Mouse (Mus musculus): ENCODE data around the gene Usf1. TPM values are rescaled to one million over a fixed set of nuclear protein-coding genes. Genes with fewer than 3 reads are reported as not detected.

Gene Usf1
- polyA plus RNA-seq, 1 experiment: not detected

- no peaks in the 10 kb centered on the region for H3K4me1 ChIP-seq (ENCODE audit: control insufficient read depth, insufficient read depth, low read length)
- no peak overlapping the region for H3K27ac ChIP-seq (ENCODE audit: insufficient read depth, low read depth, low read length)
- TF ChIP-seq POLR2A (IDR thresholded peaks at IDR 0.05; ENCODE audit: insufficient read depth, low read depth, low read length) (no peak), CTCF (IDR thresholded peaks at IDR 0.05; ENCODE audit: insufficient read depth, low read depth, low read length) (no peak)
- H3K4me3 ChIP-seq (ENCODE audit: insufficient read depth, low read depth, low read length): no peak overlapping the region
- 69% methylated on average over 5 of the region's 5 CpGs for WGBS
These were observed 13.5 kb downstream of the Usf1 start for GRCm38 (mm10) chr1:171424638-171425037.

GRCm38 (mm10) chr1:171425126-171425525 lies 14.0 kb downstream of the Usf1 start:
- H3K4me3 ChIP-seq (ENCODE audit: insufficient read depth, low read depth, low read length): no peak overlapping the region
- 81% methylated on average over 4 of the region's 4 CpGs for WGBS
- no peak for TF ChIP-seq CTCF (IDR thresholded peaks at IDR 0.05; ENCODE audit: insufficient read depth, low read depth, low read length)
- no peak for TF ChIP-seq POLR2A (IDR thresholded peaks at IDR 0.05; ENCODE audit: insufficient read depth, low read depth, low read length)
- no peaks in the 10 kb centered on the region for H3K4me1 ChIP-seq (ENCODE audit: control insufficient read depth, insufficient read depth, low read length)
- H3K27ac ChIP-seq (ENCODE audit: insufficient read depth, low read depth, low read length): no peak overlapping the region

GRCm38 (mm10) chr1:171432158-171432557 lies 21.0 kb downstream of the Usf1 start:
- 79% methylated on average over 5 of the region's 5 CpGs for WGBS
- Histone ChIP-seq H3K27ac (ENCODE audit: insufficient read depth, low read depth, low read length) (no peak overlapping the region), H3K4me3 (ENCODE audit: insufficient read depth, low read depth, low read length) (no peak overlapping the region), H3K4me1 (ENCODE audit: control insufficient read depth, insufficient read depth, low read length) (peaks cover under 1% of the 10 kb centered on the region)
- TF ChIP-seq POLR2A (IDR thresholded peaks at IDR 0.05; ENCODE audit: insufficient read depth, low read depth, low read length) (no peak), CTCF (IDR thresholded peaks at IDR 0.05; ENCODE audit: insufficient read depth, low read depth, low read length) (no peak)

GRCm38 (mm10) chr1:171435288-171435814 lies 24.2 kb downstream of the Usf1 start:
- Histone ChIP-seq H3K4me1 (ENCODE audit: control insufficient read depth, insufficient read depth, low read length) (peaks cover 7% of the 10 kb centered on the region), H3K27ac (ENCODE audit: insufficient read depth, low read depth, low read length) (no peak overlapping the region), H3K4me3 (ENCODE audit: insufficient read depth, low read depth, low read length) (no peak overlapping the region)
- no peak for TF ChIP-seq POLR2A (IDR thresholded peaks at IDR 0.05; ENCODE audit: insufficient read depth, low read depth, low read length)
- no peak for TF ChIP-seq CTCF (IDR thresholded peaks at IDR 0.05; ENCODE audit: insufficient read depth, low read depth, low read length)
- 77% methylated on average over 7 of the region's 7 CpGs for WGBS

- H3K4me3 ChIP-seq (ENCODE audit: insufficient read depth, low read depth, low read length): no peak overlapping the region
- peaks cover 9% of the 10 kb centered on the region for H3K4me1 ChIP-seq (ENCODE audit: control insufficient read depth, insufficient read depth, low read length)
- no peak overlapping the region for H3K27ac ChIP-seq (ENCODE audit: insufficient read depth, low read depth, low read length)
- 87% methylated on average over 1 of the region's 1 CpGs for WGBS
- TF ChIP-seq CTCF (IDR thresholded peaks at IDR 0.05; ENCODE audit: insufficient read depth, low read depth, low read length) (no peak), POLR2A (IDR thresholded peaks at IDR 0.05; ENCODE audit: insufficient read depth, low read depth, low read length) (no peak)
These were observed 24.9 kb downstream of the Usf1 start for GRCm38 (mm10) chr1:171435974-171436373.

GRCm38 (mm10) chr1:171437264-171438013 lies 26.3 kb downstream of the Usf1 start, which contains the start of gene F11r:
Gene F11r (plus strand): TSS chr1:171437535.
- WGBS: 2% methylated on average over 46 of the region's 46 CpGs
- H3K4me3 ChIP-seq (ENCODE audit: insufficient read depth, low read depth, low read length): peak within 1 kb of the TSS; percentile 30
- TF ChIP-seq POLR2A (IDR thresholded peaks at IDR 0.05; ENCODE audit: insufficient read depth, low read depth, low read length) (no peak), CTCF (IDR thresholded peaks at IDR 0.05; ENCODE audit: insufficient read depth, low read depth, low read length) (no peak)
- H3K27ac ChIP-seq (ENCODE audit: insufficient read depth, low read depth, low read length): no peak within 1 kb of the TSS
- peaks cover 9% of the 10 kb centered on the region for H3K4me1 ChIP-seq (ENCODE audit: control insufficient read depth, insufficient read depth, low read length)

- H3K4me1 ChIP-seq (ENCODE audit: control insufficient read depth, insufficient read depth, low read length): peaks cover 9% of the 10 kb centered on the region
- 17% methylated on average over 18 of the region's 18 CpGs for WGBS
- no peak for TF ChIP-seq CTCF (IDR thresholded peaks at IDR 0.05; ENCODE audit: insufficient read depth, low read depth, low read length)
- TF ChIP-seq POLR2A (IDR thresholded peaks at IDR 0.05; ENCODE audit: insufficient read depth, low read depth, low read length): no peak
- peak overlapping the region; percentile 30; the same call in 1 of the 2 replicates for H3K4me3 ChIP-seq (ENCODE audit: insufficient read depth, low read depth, low read length)
- H3K27ac ChIP-seq (ENCODE audit: insufficient read depth, low read depth, low read length): no peak overlapping the region
These were observed 27.0 kb downstream of the Usf1 start for GRCm38 (mm10) chr1:171438014-171438670.

- Histone ChIP-seq H3K4me1 (ENCODE audit: control insufficient read depth, insufficient read depth, low read length) (peaks cover 9% of the 10 kb centered on the region), H3K4me3 (ENCODE audit: insufficient read depth, low read depth, low read length) (no peak overlapping the region), H3K27ac (ENCODE audit: insufficient read depth, low read depth, low read length) (no peak overlapping the region)
- TF ChIP-seq CTCF (IDR thresholded peaks at IDR 0.05; ENCODE audit: insufficient read depth, low read depth, low read length) (no peak), POLR2A (IDR thresholded peaks at IDR 0.05; ENCODE audit: insufficient read depth, low read depth, low read length) (no peak)
- WGBS: 71% methylated on average over 8 of the region's 8 CpGs
These were observed 28.0 kb downstream of the Usf1 start for GRCm38 (mm10) chr1:171439072-171439471.

Data from olfactory bulb, adult 2 months (tissue).